Mouse (Mus musculus): ENCODE measurements at regions not wholly inside any gene's neighbourhood (a gene's known extent, or its start where the extent isn't known, plus 50 kb on each side); places are given as distances from the start of the nearest gene placed in this dataset.

DNA sequence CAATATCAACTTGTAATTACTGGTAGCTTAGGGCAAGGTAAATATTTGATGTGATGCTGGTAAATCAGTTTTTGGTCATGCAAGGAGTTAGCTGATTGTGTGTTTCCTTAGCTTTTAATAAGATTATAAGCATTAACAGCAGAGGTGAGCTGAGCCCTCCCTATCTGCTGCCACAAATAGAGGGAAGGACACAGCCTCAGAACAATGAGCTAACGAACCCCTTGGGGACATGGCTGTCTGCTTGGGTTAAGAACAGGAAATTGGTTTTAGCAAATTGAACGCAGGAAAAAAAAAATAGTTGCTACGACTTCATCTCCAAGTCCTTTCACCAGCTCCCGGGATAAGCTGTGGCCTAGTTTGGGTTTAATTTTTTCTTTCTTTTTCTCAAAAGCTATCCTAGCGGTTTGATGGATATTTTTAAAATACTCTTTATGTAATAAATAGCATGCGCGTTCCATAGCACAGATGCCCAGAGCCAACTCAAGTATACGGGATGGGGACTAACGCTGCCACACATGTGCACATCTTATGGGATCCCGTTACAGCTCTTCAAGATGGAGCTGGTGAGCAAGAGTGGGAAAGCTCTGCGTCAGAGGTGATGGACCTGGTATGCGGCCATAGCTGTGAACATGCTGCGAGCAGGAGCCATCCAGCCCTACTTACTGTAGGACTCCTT, 236.6 kb downstream of the Atp23 start:
- no peak overlapping the region for H3K9ac ChIP-seq (ENCODE audit: low read depth, low read length)
- ATAC-seq (ENCODE audit: low read depth) = no peak
- H3K9me3 ChIP-seq (replicated peaks; ENCODE audit: control insufficient read depth, low read length) = 0 out of 2 replicates have a peak, but pooled peaks cover 2% of the 10 kb centered on the region
- H3K27me3 ChIP-seq (ENCODE audit: control insufficient read depth, insufficient read depth, low read depth, low read length) = no peaks in the 10 kb centered on the region
- H3K36me3 ChIP-seq (ENCODE audit: control insufficient read depth, insufficient read depth) = no peaks in the 10 kb centered on the region
- no peak overlapping the region for H3K4me3 ChIP-seq (ENCODE audit: low read depth, low read length)
- no peak overlapping the region for H3K27ac ChIP-seq (ENCODE audit: low read length)
- no peaks in the 10 kb centered on the region for H3K4me1 ChIP-seq (ENCODE audit: control insufficient read depth, low read depth, low read length)
- H3K4me2 ChIP-seq (ENCODE audit: low read depth, low read length) = no peak overlapping the region
- WGBS (ENCODE audit: insufficient replicate concordance) = 73% methylated on average over 13 of the region's 13 CpGs

DNA sequence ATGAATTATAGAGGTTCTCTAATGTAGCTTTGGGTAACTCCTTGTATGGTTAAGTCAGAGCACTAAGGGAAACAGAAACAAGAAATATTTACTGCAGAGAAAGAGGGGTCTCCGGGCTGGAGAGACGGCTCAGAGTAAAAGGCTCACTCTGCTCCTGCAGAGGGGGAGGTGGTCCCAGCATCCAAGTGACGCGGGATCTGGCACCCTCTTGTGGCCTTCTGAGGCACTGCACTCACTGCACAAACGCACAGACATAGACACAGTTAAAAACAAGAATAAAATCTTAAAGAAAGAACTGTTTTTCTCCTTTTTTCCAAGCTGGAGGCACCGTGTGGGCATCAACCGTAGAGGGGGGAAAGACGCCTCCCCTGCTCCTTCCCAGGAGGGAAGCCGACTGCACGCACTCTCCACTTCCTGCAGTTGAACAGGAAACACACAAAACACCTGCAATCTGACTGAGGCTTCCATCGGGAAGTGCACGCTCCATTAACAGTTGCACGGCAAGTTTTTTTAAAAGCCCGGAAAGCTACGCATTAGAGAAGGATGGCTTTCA, 237.6 kb downstream of the Atp23 start:
- WGBS (ENCODE audit: insufficient replicate concordance) = 66% methylated on average over 15 of the region's 15 CpGs
- no peak overlapping the region for H3K9ac ChIP-seq (ENCODE audit: low read depth, low read length)
- H3K4me3 ChIP-seq (ENCODE audit: low read depth, low read length) = no peak overlapping the region
- no peaks in the 10 kb centered on the region for H3K4me1 ChIP-seq (ENCODE audit: control insufficient read depth, low read depth, low read length)
- ATAC-seq (ENCODE audit: low read depth) = no peak
- H3K9me3 ChIP-seq (replicated peaks; ENCODE audit: control insufficient read depth, low read length) = 0 out of 2 replicates have a peak, but pooled peaks cover 2% of the 10 kb centered on the region
- H3K36me3 ChIP-seq (ENCODE audit: control insufficient read depth, insufficient read depth) = no peaks in the 10 kb centered on the region
- no peaks in the 10 kb centered on the region for H3K27me3 ChIP-seq (ENCODE audit: control insufficient read depth, insufficient read depth, low read depth, low read length)
- no peak overlapping the region for H3K27ac ChIP-seq (ENCODE audit: low read length)
- H3K4me2 ChIP-seq (ENCODE audit: low read depth, low read length) = no peak overlapping the region

DNA sequence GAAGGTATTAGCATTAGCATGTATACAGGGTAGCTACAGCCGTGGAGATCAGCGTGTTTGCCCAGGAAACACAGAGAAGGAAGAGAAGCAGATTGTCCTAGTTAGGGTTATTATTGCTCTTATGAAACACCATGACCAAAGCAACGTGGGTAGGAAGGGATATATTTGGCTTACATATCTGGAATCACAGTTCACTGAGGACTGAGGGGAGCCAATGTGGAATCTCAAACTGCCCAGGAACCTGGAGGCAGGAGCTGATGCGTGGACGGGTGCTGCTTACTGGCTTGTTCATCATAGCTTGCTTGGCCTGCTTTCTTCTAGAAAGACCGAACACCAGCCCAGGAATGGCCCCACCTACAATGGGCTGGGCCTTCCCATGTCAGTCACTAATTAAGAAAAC, 238.4 kb downstream of the Atp23 start:
- Histone ChIP-seq H3K4me1 (ENCODE audit: control insufficient read depth, low read depth, low read length) (no peaks in the 10 kb centered on the region), H3K9ac (ENCODE audit: low read depth, low read length) (no peak overlapping the region), H3K4me2 (ENCODE audit: low read depth, low read length) (no peak overlapping the region), H3K27ac (ENCODE audit: low read length) (no peak overlapping the region), H3K27me3 (ENCODE audit: control insufficient read depth, insufficient read depth, low read depth, low read length) (no peaks in the 10 kb centered on the region), H3K36me3 (ENCODE audit: control insufficient read depth, insufficient read depth) (no peaks in the 10 kb centered on the region), H3K4me3 (ENCODE audit: low read depth, low read length) (no peak overlapping the region), H3K9me3 (replicated peaks; ENCODE audit: control insufficient read depth, low read length) (0 out of 2 replicates have a peak, but pooled peaks cover 2% of the 10 kb centered on the region)
- ATAC-seq (ENCODE audit: low read depth) = no peak
- 69% methylated on average over 6 of the region's 6 CpGs for WGBS (ENCODE audit: insufficient replicate concordance)

DNA sequence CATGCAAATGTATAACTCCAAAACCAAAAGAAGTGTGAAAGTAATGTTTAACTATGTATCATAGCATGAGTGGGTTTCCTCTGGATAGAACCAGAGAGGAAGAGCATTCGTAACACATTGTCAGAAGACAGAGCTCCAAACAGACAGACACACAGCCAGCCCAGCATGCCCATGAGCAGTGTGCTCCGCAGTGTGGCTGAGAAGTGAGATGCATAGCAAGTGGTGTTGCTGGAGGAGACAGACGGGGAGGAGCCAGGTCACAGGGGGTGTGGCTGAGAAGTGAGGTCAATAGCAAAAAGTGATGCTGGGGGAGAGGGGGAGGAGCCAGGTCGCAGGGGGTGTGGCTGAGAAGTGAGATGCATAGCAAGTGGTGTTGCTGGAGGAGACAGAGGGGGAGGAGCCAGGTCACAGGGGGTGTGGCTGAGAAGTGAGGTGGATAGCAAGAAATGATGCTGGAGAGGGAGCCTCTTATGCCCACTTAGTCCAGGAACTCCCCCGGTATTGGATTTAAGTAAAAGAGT, 240.0 kb downstream of the Atp23 start:
- H3K4me2 ChIP-seq (ENCODE audit: low read depth, low read length) = no peak overlapping the region
- no peaks in the 10 kb centered on the region for H3K27me3 ChIP-seq (ENCODE audit: control insufficient read depth, insufficient read depth, low read depth, low read length)
- no peak overlapping the region for H3K9ac ChIP-seq (ENCODE audit: low read depth, low read length)
- H3K36me3 ChIP-seq (ENCODE audit: control insufficient read depth, insufficient read depth) = no peaks in the 10 kb centered on the region
- H3K4me1 ChIP-seq (ENCODE audit: control insufficient read depth, low read depth, low read length) = no peaks in the 10 kb centered on the region
- WGBS (ENCODE audit: insufficient replicate concordance) = 47% methylated on average over 5 of the region's 5 CpGs
- 0 out of 2 replicates have a peak, but pooled peaks cover 2% of the 10 kb centered on the region for H3K9me3 ChIP-seq (replicated peaks; ENCODE audit: control insufficient read depth, low read length)
- H3K27ac ChIP-seq (ENCODE audit: low read length) = no peak overlapping the region
- H3K4me3 ChIP-seq (ENCODE audit: low read depth, low read length) = no peak overlapping the region
- no peak for ATAC-seq (ENCODE audit: low read depth)

- 70% methylated on average over 9 of the region's 9 CpGs for WGBS (ENCODE audit: insufficient replicate concordance)
Observed at GRCm38 (mm10) chr10:126660024-126660423, 241.1 kb downstream of the Atp23 start.

DNA sequence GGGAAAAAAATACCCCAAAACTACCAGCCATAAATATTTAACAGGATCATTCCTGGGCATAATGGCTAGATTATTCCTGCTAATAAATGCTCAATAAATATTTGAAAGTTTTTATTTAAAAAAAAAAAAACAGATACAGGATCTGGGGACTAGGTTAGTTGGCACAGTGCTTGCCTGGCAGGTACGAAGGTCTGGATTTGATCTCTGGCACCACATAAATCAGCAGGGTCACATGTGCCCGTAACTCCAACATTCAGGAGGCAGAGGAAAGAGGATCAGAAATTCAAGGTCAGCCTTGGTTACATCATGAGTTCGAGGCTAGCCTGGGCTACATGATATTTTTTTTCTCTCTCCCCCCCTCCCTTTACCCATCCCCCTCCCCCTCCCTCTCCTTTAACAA, 248.5 kb downstream of the Atp23 start:
- Histone ChIP-seq H3K27me3 (ENCODE audit: control insufficient read depth, insufficient read depth, low read depth, low read length) (no peaks in the 10 kb centered on the region), H3K4me1 (ENCODE audit: control insufficient read depth, low read depth, low read length) (no peaks in the 10 kb centered on the region), H3K36me3 (ENCODE audit: control insufficient read depth, insufficient read depth) (no peaks in the 10 kb centered on the region), H3K4me3 (ENCODE audit: low read depth, low read length) (no peak overlapping the region), H3K27ac (ENCODE audit: low read length) (no peak overlapping the region), H3K4me2 (ENCODE audit: low read depth, low read length) (no peak overlapping the region), H3K9ac (ENCODE audit: low read depth, low read length) (no peak overlapping the region), H3K9me3 (replicated peaks; ENCODE audit: control insufficient read depth, low read length) (no peaks in the 10 kb centered on the region)
- WGBS (ENCODE audit: insufficient replicate concordance) = 61% methylated on average over 3 of the region's 3 CpGs
- no peak for ATAC-seq (ENCODE audit: low read depth)

More at GRCm38 (mm10) chr10:126660024-126660423, 241.1 kb downstream of the Atp23 start:
- H3K4me2 ChIP-seq (ENCODE audit: low read depth, low read length) = no peak overlapping the region
- no peaks in the 10 kb centered on the region for H3K36me3 ChIP-seq (ENCODE audit: control insufficient read depth, insufficient read depth)
- H3K9ac ChIP-seq (ENCODE audit: low read depth, low read length) = no peak overlapping the region
- no peak overlapping the region for H3K4me3 ChIP-seq (ENCODE audit: low read depth, low read length)
- H3K27me3 ChIP-seq (ENCODE audit: control insufficient read depth, insufficient read depth, low read depth, low read length) = no peaks in the 10 kb centered on the region
- 0 out of 2 replicates have a peak, but pooled peaks cover 2% of the 10 kb centered on the region for H3K9me3 ChIP-seq (replicated peaks; ENCODE audit: control insufficient read depth, low read length)
- H3K27ac ChIP-seq (ENCODE audit: low read length) = no peak overlapping the region
- no peaks in the 10 kb centered on the region for H3K4me1 ChIP-seq (ENCODE audit: control insufficient read depth, low read depth, low read length)
- ATAC-seq (ENCODE audit: low read depth) = no peak

DNA sequence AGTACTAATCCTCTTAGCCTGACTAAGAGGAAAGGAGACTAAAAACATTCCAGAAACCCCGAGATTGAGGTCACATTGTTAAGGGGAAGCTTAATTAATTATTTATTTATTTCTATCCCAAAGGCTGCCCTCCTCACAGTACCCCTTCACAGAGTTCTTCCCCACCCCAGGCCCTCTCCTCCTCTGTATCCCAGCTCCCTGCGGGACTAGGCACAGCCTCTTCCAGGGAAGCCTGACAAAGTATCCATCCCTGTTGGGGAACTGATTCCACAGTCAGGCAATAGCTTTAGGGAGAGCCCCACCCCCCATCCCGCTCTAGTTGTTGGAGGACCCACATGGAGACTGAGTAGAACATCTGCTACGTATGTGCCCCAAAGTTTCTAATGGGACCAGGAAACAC, 254.6 kb downstream of the Atp23 start:
- H3K4me1 ChIP-seq (ENCODE audit: control insufficient read depth, low read depth, low read length) = no peaks in the 10 kb centered on the region
- WGBS (ENCODE audit: insufficient replicate concordance) = 43% methylated on average over 4 of the region's 4 CpGs
- H3K36me3 ChIP-seq (ENCODE audit: control insufficient read depth, insufficient read depth) = no peaks in the 10 kb centered on the region
- H3K27me3 ChIP-seq (ENCODE audit: control insufficient read depth, insufficient read depth, low read depth, low read length) = no peaks in the 10 kb centered on the region
- no peaks in the 10 kb centered on the region for H3K9me3 ChIP-seq (replicated peaks; ENCODE audit: control insufficient read depth, low read length)
- no peak for ATAC-seq (ENCODE audit: low read depth)
- H3K9ac ChIP-seq (ENCODE audit: low read depth, low read length) = no peak overlapping the region
- no peak overlapping the region for H3K4me3 ChIP-seq (ENCODE audit: low read depth, low read length)
- H3K4me2 ChIP-seq (ENCODE audit: low read depth, low read length) = no peak overlapping the region
- H3K27ac ChIP-seq (ENCODE audit: low read length) = no peak overlapping the region

DNA sequence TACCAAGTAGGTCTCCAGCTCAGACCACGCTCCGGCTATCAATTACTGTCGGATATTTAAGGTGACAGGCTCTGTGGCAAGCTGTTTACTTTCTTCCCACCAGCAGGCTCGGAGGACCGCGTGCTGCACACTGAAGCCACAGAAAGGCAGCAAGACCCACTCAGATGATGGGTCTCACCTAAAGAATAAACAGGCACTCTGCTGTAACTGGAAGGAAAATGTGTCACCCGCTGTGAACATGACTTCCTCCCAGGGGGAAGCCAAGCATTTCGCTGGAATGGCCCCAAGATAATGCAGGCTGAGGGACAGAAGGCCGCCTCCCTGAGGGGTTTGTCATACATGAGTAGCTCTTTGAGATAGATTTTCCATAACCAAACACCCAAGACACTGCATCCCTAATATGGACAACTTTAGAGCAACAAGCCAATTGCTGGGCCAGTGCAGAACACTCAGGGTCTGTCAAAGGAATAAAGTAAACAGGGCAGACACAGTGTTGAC, 259.3 kb downstream of the Atp23 start:
- ATAC-seq (ENCODE audit: low read depth) = no peak
- H3K9ac ChIP-seq (ENCODE audit: low read depth, low read length) = no peak overlapping the region
- no peaks in the 10 kb centered on the region for H3K27me3 ChIP-seq (ENCODE audit: control insufficient read depth, insufficient read depth, low read depth, low read length)
- 32% methylated on average over 9 of the region's 9 CpGs for WGBS (ENCODE audit: insufficient replicate concordance)
- no peak overlapping the region for H3K27ac ChIP-seq (ENCODE audit: low read length)
- H3K4me2 ChIP-seq (ENCODE audit: low read depth, low read length) = no peak overlapping the region
- no peak overlapping the region for H3K4me3 ChIP-seq (ENCODE audit: low read depth, low read length)
- H3K4me1 ChIP-seq (ENCODE audit: control insufficient read depth, low read depth, low read length) = no peaks in the 10 kb centered on the region
- H3K9me3 ChIP-seq (replicated peaks; ENCODE audit: control insufficient read depth, low read length) = no peaks in the 10 kb centered on the region
- H3K36me3 ChIP-seq (ENCODE audit: control insufficient read depth, insufficient read depth) = no peaks in the 10 kb centered on the region

DNA sequence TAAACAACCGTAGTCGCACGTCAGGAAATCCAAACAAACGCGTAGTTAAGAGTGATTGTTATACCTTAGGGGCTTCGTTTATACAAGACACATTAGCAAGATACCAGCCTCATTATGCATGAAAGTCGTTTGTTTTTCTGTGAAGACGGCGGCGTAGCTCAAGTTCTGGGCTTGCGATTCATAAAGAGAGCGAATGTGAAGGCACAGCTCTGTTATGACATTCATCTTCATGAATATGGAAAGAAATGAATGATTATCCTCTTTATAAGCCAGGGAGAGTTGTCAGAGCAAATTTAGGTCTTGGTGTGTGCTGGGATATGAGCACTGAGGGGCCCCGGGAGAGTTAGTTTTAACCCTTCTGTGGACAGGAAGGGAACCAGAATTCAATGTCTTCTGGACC, 266.4 kb downstream of the Atp23 start:
- no peak overlapping the region for H3K27ac ChIP-seq (ENCODE audit: low read length)
- no peak overlapping the region for H3K4me3 ChIP-seq (ENCODE audit: low read depth, low read length)
- H3K9ac ChIP-seq (ENCODE audit: low read depth, low read length) = no peak overlapping the region
- ATAC-seq (ENCODE audit: low read depth) = no peak
- H3K27me3 ChIP-seq (ENCODE audit: control insufficient read depth, insufficient read depth, low read depth, low read length) = no peaks in the 10 kb centered on the region
- 61% methylated on average over 13 of the region's 13 CpGs for WGBS (ENCODE audit: insufficient replicate concordance)
- no peaks in the 10 kb centered on the region for H3K4me1 ChIP-seq (ENCODE audit: control insufficient read depth, low read depth, low read length)
- no peaks in the 10 kb centered on the region for H3K36me3 ChIP-seq (ENCODE audit: control insufficient read depth, insufficient read depth)
- H3K9me3 ChIP-seq (replicated peaks; ENCODE audit: control insufficient read depth, low read length) = no peaks in the 10 kb centered on the region
- no peak overlapping the region for H3K4me2 ChIP-seq (ENCODE audit: low read depth, low read length)

Measured in liver, embryonic 16.5 days (tissue).